Mouse (Mus musculus): ENCODE measurements around the gene Lsm4. TPM values are rescaled to one million over a fixed set of nuclear protein-coding genes. Genes with fewer than 3 reads are reported as not detected.

Lsm4 gene
- polyA plus RNA-seq, 1 experiment, result 300 TPM

GRCm38 (mm10) chr8:70654121-70654520, 18.9 kb upstream of the Lsm4 start:
- peaks cover 18% of the 10 kb centered on the region for H3K79me2 ChIP-seq (ENCODE audit: control insufficient read depth, insufficient read depth)
- H3K79me3 ChIP-seq (ENCODE audit: low read depth), result no peaks in the 10 kb centered on the region
- no peak for TF ChIP-seq MYOD1 (IDR thresholded peaks at IDR 0.05; ENCODE audit: control insufficient read depth, insufficient read length, low read depth)
- no peak for TF ChIP-seq CTCF (IDR thresholded peaks at IDR 0.05; ENCODE audit: control insufficient read depth, insufficient read depth, insufficient read length)
- no peak for TF ChIP-seq MAX (IDR thresholded peaks at IDR 0.05)
- TF ChIP-seq FOSL1 (IDR thresholded peaks at IDR 0.05; ENCODE audit: insufficient read depth, low read length, poor library complexity, severe bottlenecking), result no peak
- peaks cover 44% of the 10 kb centered on the region for H3K36me3 ChIP-seq (ENCODE audit: control insufficient read depth, insufficient read depth)
- H3ac ChIP-seq (ENCODE audit: control insufficient read depth, insufficient read length, low read depth), result no peak overlapping the region
- no peaks in the 10 kb centered on the region for H3K27me3 ChIP-seq (ENCODE audit: control insufficient read depth, insufficient read depth, insufficient read length)
- H3K4me3 ChIP-seq (ENCODE audit: insufficient read depth, poor library complexity, severe bottlenecking), result no peak overlapping the region

- H3K79me2 ChIP-seq (ENCODE audit: control insufficient read depth, insufficient read depth), result peaks cover 19% of the 10 kb centered on the region
- H3K27me3 ChIP-seq (ENCODE audit: control insufficient read depth, insufficient read depth, insufficient read length), result no peaks in the 10 kb centered on the region
- no peak for TF ChIP-seq CEBPB (IDR thresholded peaks at IDR 0.05; ENCODE audit: low read depth)
- TF ChIP-seq USF1 (IDR thresholded peaks at IDR 0.05; ENCODE audit: low read depth), result no peak
- no peak for TF ChIP-seq MAX (IDR thresholded peaks at IDR 0.05)
- TF ChIP-seq MYOG (IDR thresholded peaks at IDR 0.05; ENCODE audit: control insufficient read depth, extremely low read depth, insufficient read length), result no peak
- TF ChIP-seq MYOD1 (IDR thresholded peaks at IDR 0.05; ENCODE audit: control insufficient read depth, insufficient read length, low read depth), result no peak
- no peak for TF ChIP-seq FOSL1 (IDR thresholded peaks at IDR 0.05; ENCODE audit: insufficient read depth, low read length, poor library complexity, severe bottlenecking)
- TF ChIP-seq CTCF (IDR thresholded peaks at IDR 0.05; ENCODE audit: control insufficient read depth, insufficient read depth, insufficient read length), result no peak
- peaks cover 34% of the 10 kb centered on the region for H3K36me3 ChIP-seq (ENCODE audit: control insufficient read depth, insufficient read depth)
- no peak overlapping the region for H3K4me3 ChIP-seq (ENCODE audit: insufficient read depth, poor library complexity, severe bottlenecking)
- no peaks in the 10 kb centered on the region for H3K79me3 ChIP-seq (ENCODE audit: low read depth)
- no peak overlapping the region for H3ac ChIP-seq (ENCODE audit: control insufficient read depth, insufficient read length, low read depth)
These were observed 17.6 kb upstream of the Lsm4 start for GRCm38 (mm10) chr8:70655469-70655868.

GRCm38 (mm10) chr8:70656193-70656790, 16.8 kb upstream of the Lsm4 start:
- H3K4me3 ChIP-seq (ENCODE audit: insufficient read depth, poor library complexity, severe bottlenecking), result no peak overlapping the region
- no peak overlapping the region for H3ac ChIP-seq (ENCODE audit: control insufficient read depth, insufficient read length, low read depth)
- H3K36me3 ChIP-seq (ENCODE audit: control insufficient read depth, insufficient read depth), result peaks cover 26% of the 10 kb centered on the region
- no peaks in the 10 kb centered on the region for H3K79me3 ChIP-seq (ENCODE audit: low read depth)
- no peaks in the 10 kb centered on the region for H3K27me3 ChIP-seq (ENCODE audit: control insufficient read depth, insufficient read depth, insufficient read length)
- peaks cover 19% of the 10 kb centered on the region for H3K79me2 ChIP-seq (ENCODE audit: control insufficient read depth, insufficient read depth)
- no peak for TF ChIP-seq USF1 (IDR thresholded peaks at IDR 0.05; ENCODE audit: low read depth)
- TF ChIP-seq MAX (IDR thresholded peaks at IDR 0.05), result no peak
- no peak for TF ChIP-seq MYOD1 (IDR thresholded peaks at IDR 0.05; ENCODE audit: control insufficient read depth, insufficient read length, low read depth)
- no peak for TF ChIP-seq CTCF (IDR thresholded peaks at IDR 0.05; ENCODE audit: control insufficient read depth, insufficient read depth, insufficient read length)
- TF ChIP-seq CEBPB (IDR thresholded peaks at IDR 0.05; ENCODE audit: low read depth), result no peak
- no peak for TF ChIP-seq MYOG (IDR thresholded peaks at IDR 0.05; ENCODE audit: control insufficient read depth, extremely low read depth, insufficient read length)
- TF ChIP-seq FOSL1 (IDR thresholded peaks at IDR 0.05; ENCODE audit: insufficient read depth, low read length, poor library complexity, severe bottlenecking), result no peak

- Histone ChIP-seq H3ac (ENCODE audit: control insufficient read depth, insufficient read length, low read depth) (no peak overlapping the region), H3K27me3 (ENCODE audit: control insufficient read depth, insufficient read depth, insufficient read length) (no peaks in the 10 kb centered on the region), H3K79me2 (ENCODE audit: control insufficient read depth, insufficient read depth) (peaks cover 19% of the 10 kb centered on the region), H3K79me3 (ENCODE audit: low read depth) (no peaks in the 10 kb centered on the region), H3K36me3 (ENCODE audit: control insufficient read depth, insufficient read depth) (peaks cover 20% of the 10 kb centered on the region), H3K4me3 (ENCODE audit: insufficient read depth, poor library complexity, severe bottlenecking) (no peak overlapping the region)
- TF ChIP-seq FOSL1 (IDR thresholded peaks at IDR 0.05; ENCODE audit: insufficient read depth, low read length, poor library complexity, severe bottlenecking), result no peak
- TF ChIP-seq MAX (IDR thresholded peaks at IDR 0.05), result no peak
- no peak for TF ChIP-seq CEBPB (IDR thresholded peaks at IDR 0.05; ENCODE audit: low read depth)
These were observed 15.8 kb upstream of the Lsm4 start for GRCm38 (mm10) chr8:70657214-70657613.

- TF ChIP-seq MYOG (IDR thresholded peaks at IDR 0.05; ENCODE audit: control insufficient read depth, extremely low read depth, insufficient read length) (no peak), FOSL1 (IDR thresholded peaks at IDR 0.05; ENCODE audit: insufficient read depth, low read length, poor library complexity, severe bottlenecking) (no peak), CTCF (IDR thresholded peaks at IDR 0.05; ENCODE audit: control insufficient read depth, insufficient read depth, insufficient read length) (no peak), USF1 (IDR thresholded peaks at IDR 0.05; ENCODE audit: low read depth) (no peak), MYOD1 (IDR thresholded peaks at IDR 0.05; ENCODE audit: control insufficient read depth, insufficient read length, low read depth) (no peak), MAX (IDR thresholded peaks at IDR 0.05) (no peak), CEBPB (IDR thresholded peaks at IDR 0.05; ENCODE audit: low read depth) (no peak)
- H3K79me3 ChIP-seq (ENCODE audit: low read depth), result no peaks in the 10 kb centered on the region
- H3K36me3 ChIP-seq (ENCODE audit: control insufficient read depth, insufficient read depth), result peaks cover 20% of the 10 kb centered on the region
- no peak overlapping the region for H3ac ChIP-seq (ENCODE audit: control insufficient read depth, insufficient read length, low read depth)
- peaks cover 19% of the 10 kb centered on the region for H3K79me2 ChIP-seq (ENCODE audit: control insufficient read depth, insufficient read depth)
- H3K4me3 ChIP-seq (ENCODE audit: insufficient read depth, poor library complexity, severe bottlenecking), result no peak overlapping the region
- no peaks in the 10 kb centered on the region for H3K27me3 ChIP-seq (ENCODE audit: control insufficient read depth, insufficient read depth, insufficient read length)
These were observed 15.3 kb upstream of the Lsm4 start for GRCm38 (mm10) chr8:70657739-70658138.
